Mouse (Mus musculus): ENCODE results near the gene Anks6.

DNA sequence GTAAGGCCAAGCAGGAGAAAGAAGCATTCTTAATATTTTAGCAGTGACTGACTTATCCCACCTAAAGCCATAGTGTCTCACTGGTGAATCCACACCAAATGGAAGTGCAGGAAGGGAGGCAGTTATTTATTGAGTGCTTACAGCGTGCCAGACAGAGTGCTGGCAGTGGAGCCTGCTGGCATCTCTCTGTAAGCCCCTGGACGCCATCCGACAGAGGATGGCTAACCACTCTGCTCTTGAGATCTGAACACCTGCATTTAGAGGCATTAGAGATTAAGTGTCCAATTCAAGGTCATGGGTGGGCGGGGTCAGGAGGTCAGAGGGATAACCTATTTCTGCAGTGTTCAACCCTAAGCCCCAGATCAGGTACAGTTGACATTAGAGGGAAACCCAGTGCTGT, 68.4 kb downstream of the Anks6 start:
- TF ChIP-seq CTCF (IDR thresholded peaks at IDR 0.05; ENCODE audit: low read depth, low read length) (no peak), EP300 (IDR thresholded peaks at IDR 0.05; ENCODE audit: insufficient read depth, low read depth, low read length) (no peak)
